Mouse (Mus musculus): ENCODE measurements around the gene Vpreb2. TPM values are rescaled to one million over a fixed set of nuclear protein-coding genes. Genes with fewer than 3 reads are reported as not detected.

The Vpreb2 gene
- not detected in 2 replicates for polyA plus RNA-seq (2014; fragmentation: Nextera tagmentation; extraction: Ambion mirVana)

- WGBS: 34% methylated on average over 1 of the region's 1 CpGs
- H3K9ac ChIP-seq (replicated peaks; ENCODE audit: low read length): no peak within 1 kb of the TSS
- H3K9me3 ChIP-seq (ENCODE audit: control insufficient read depth, low read length): no peaks in the 10 kb centered on the region
- no peaks in the 10 kb centered on the region for H3K27me3 ChIP-seq (ENCODE audit: control insufficient read depth, insufficient read depth, low read length)
- H3K36me3 ChIP-seq (ENCODE audit: control insufficient read depth, insufficient read depth, low read length): no peaks in the 10 kb centered on the region
- no peak within 1 kb of the TSS for H3K4me2 ChIP-seq (ENCODE audit: low read length)
- no peak within 1 kb of the TSS for H3K27ac ChIP-seq (replicated peaks; ENCODE audit: low read depth, low read length)
- ATAC-seq (ENCODE audit: low FRiP score, low TSS enrichment) (no peak), DNase-seq (no peak)
- H3K4me1 ChIP-seq (ENCODE audit: control insufficient read depth, insufficient read depth, low read length): no peaks in the 10 kb centered on the region
- no peak within 1 kb of the TSS for H3K4me3 ChIP-seq (replicated peaks; ENCODE audit: low read depth, low read length)
These were observed at the start of gene Vpreb2 for GRCm38 (mm10) chr16:17980128-17980527. TSS of gene Vpreb2 (plus strand) at chr16:17980428.

- ATAC-seq (ENCODE audit: low FRiP score, low TSS enrichment): no peak
- Histone ChIP-seq H3K36me3 (ENCODE audit: control insufficient read depth, insufficient read depth, low read length) (no peaks in the 10 kb centered on the region), H3K4me1 (ENCODE audit: control insufficient read depth, insufficient read depth, low read length) (0 out of 2 replicates have a peak, but pooled peaks cover 9% of the 10 kb centered on the region), H3K27ac (replicated peaks; ENCODE audit: low read depth, low read length) (no peak overlapping the region), H3K9ac (replicated peaks; ENCODE audit: low read length) (no peak overlapping the region), H3K4me2 (ENCODE audit: low read length) (no peak overlapping the region), H3K27me3 (ENCODE audit: control insufficient read depth, insufficient read depth, low read length) (no peaks in the 10 kb centered on the region), H3K9me3 (ENCODE audit: control insufficient read depth, low read length) (no peaks in the 10 kb centered on the region), H3K4me3 (replicated peaks; ENCODE audit: low read depth, low read length) (no peak overlapping the region)
- 75% methylated on average over 5 of the region's 5 CpGs for WGBS
- no peak for DNase-seq
These were observed 48.2 kb upstream of the Vpreb2 start for GRCm38 (mm10) chr16:17931906-17932460.

GRCm38 (mm10) chr16:17933594-17934444 lies 46.4 kb upstream of the Vpreb2 start:
- H3K4me1 ChIP-seq (ENCODE audit: control insufficient read depth, insufficient read depth, low read length): 0 out of 2 replicates have a peak, but pooled peaks cover 2% of the 10 kb centered on the region
- H3K36me3 ChIP-seq (ENCODE audit: control insufficient read depth, insufficient read depth, low read length): no peaks in the 10 kb centered on the region
- no peak overlapping the region for H3K9ac ChIP-seq (replicated peaks; ENCODE audit: low read length)
- no peaks in the 10 kb centered on the region for H3K9me3 ChIP-seq (ENCODE audit: control insufficient read depth, low read length)
- 70% methylated on average over 9 of the region's 9 CpGs for WGBS
- DNase-seq: no peak
- no peak for ATAC-seq (ENCODE audit: low FRiP score, low TSS enrichment)
- no peak overlapping the region for H3K27ac ChIP-seq (replicated peaks; ENCODE audit: low read depth, low read length)
- H3K27me3 ChIP-seq (ENCODE audit: control insufficient read depth, insufficient read depth, low read length): no peaks in the 10 kb centered on the region
- no peak overlapping the region for H3K4me2 ChIP-seq (ENCODE audit: low read length)
- H3K4me3 ChIP-seq (replicated peaks; ENCODE audit: low read depth, low read length): no peak overlapping the region

- Histone ChIP-seq H3K4me3 (replicated peaks; ENCODE audit: low read depth, low read length) (no peak overlapping the region), H3K9ac (replicated peaks; ENCODE audit: low read length) (no peak overlapping the region), H3K27me3 (ENCODE audit: control insufficient read depth, insufficient read depth, low read length) (no peaks in the 10 kb centered on the region), H3K4me1 (ENCODE audit: control insufficient read depth, insufficient read depth, low read length) (no peaks in the 10 kb centered on the region), H3K36me3 (ENCODE audit: control insufficient read depth, insufficient read depth, low read length) (no peaks in the 10 kb centered on the region), H3K9me3 (ENCODE audit: control insufficient read depth, low read length) (no peaks in the 10 kb centered on the region), H3K4me2 (ENCODE audit: low read length) (no peak overlapping the region), H3K27ac (replicated peaks; ENCODE audit: low read depth, low read length) (no peak overlapping the region)
- ATAC-seq (ENCODE audit: low FRiP score, low TSS enrichment) (no peak), DNase-seq (no peak)
- WGBS: 74% methylated on average over 3 of the region's 3 CpGs
These were observed 45.8 kb upstream of the Vpreb2 start for GRCm38 (mm10) chr16:17934445-17934910.

GRCm38 (mm10) chr16:17936776-17937175 lies 43.5 kb upstream of the Vpreb2 start:
- Histone ChIP-seq H3K36me3 (ENCODE audit: control insufficient read depth, insufficient read depth, low read length) (no peaks in the 10 kb centered on the region), H3K27me3 (ENCODE audit: control insufficient read depth, insufficient read depth, low read length) (no peaks in the 10 kb centered on the region), H3K4me2 (ENCODE audit: low read length) (no peak overlapping the region), H3K27ac (replicated peaks; ENCODE audit: low read depth, low read length) (no peak overlapping the region), H3K9me3 (ENCODE audit: control insufficient read depth, low read length) (no peaks in the 10 kb centered on the region), H3K4me1 (ENCODE audit: control insufficient read depth, insufficient read depth, low read length) (no peaks in the 10 kb centered on the region), H3K4me3 (replicated peaks; ENCODE audit: low read depth, low read length) (no peak overlapping the region), H3K9ac (replicated peaks; ENCODE audit: low read length) (no peak overlapping the region)
- DNase-seq (no peak), ATAC-seq (ENCODE audit: low FRiP score, low TSS enrichment) (no peak)
- 83% methylated on average over 10 of the region's 10 CpGs for WGBS

- no peaks in the 10 kb centered on the region for H3K36me3 ChIP-seq (ENCODE audit: control insufficient read depth, insufficient read depth, low read length)
- no peak overlapping the region for H3K9ac ChIP-seq (replicated peaks; ENCODE audit: low read length)
- WGBS: 83% methylated on average over 7 of the region's 7 CpGs
- H3K27me3 ChIP-seq (ENCODE audit: control insufficient read depth, insufficient read depth, low read length): no peaks in the 10 kb centered on the region
- H3K27ac ChIP-seq (replicated peaks; ENCODE audit: low read depth, low read length): no peak overlapping the region
- H3K4me3 ChIP-seq (replicated peaks; ENCODE audit: low read depth, low read length): no peak overlapping the region
- no peaks in the 10 kb centered on the region for H3K9me3 ChIP-seq (ENCODE audit: control insufficient read depth, low read length)
- no peak overlapping the region for H3K4me2 ChIP-seq (ENCODE audit: low read length)
- DNase-seq: no peak
- H3K4me1 ChIP-seq (ENCODE audit: control insufficient read depth, insufficient read depth, low read length): no peaks in the 10 kb centered on the region
- ATAC-seq (ENCODE audit: low FRiP score, low TSS enrichment): no peak
These were observed 42.0 kb upstream of the Vpreb2 start for GRCm38 (mm10) chr16:17938187-17938586.

GRCm38 (mm10) chr16:17938821-17939220 lies 41.4 kb upstream of the Vpreb2 start:
- H3K9ac ChIP-seq (replicated peaks; ENCODE audit: low read length): no peak overlapping the region
- ATAC-seq (ENCODE audit: low FRiP score, low TSS enrichment) (peak; percentile 60; the same call in 1 of the 2 replicates), DNase-seq (peak; percentile 74)
- no peaks in the 10 kb centered on the region for H3K36me3 ChIP-seq (ENCODE audit: control insufficient read depth, insufficient read depth, low read length)
- H3K4me2 ChIP-seq (ENCODE audit: low read length): no peak overlapping the region
- no peaks in the 10 kb centered on the region for H3K9me3 ChIP-seq (ENCODE audit: control insufficient read depth, low read length)
- no peak overlapping the region for H3K4me3 ChIP-seq (replicated peaks; ENCODE audit: low read depth, low read length)
- H3K4me1 ChIP-seq (ENCODE audit: control insufficient read depth, insufficient read depth, low read length): no peaks in the 10 kb centered on the region
- no peaks in the 10 kb centered on the region for H3K27me3 ChIP-seq (ENCODE audit: control insufficient read depth, insufficient read depth, low read length)
- H3K27ac ChIP-seq (replicated peaks; ENCODE audit: low read depth, low read length): no peak overlapping the region
- WGBS: 8% methylated on average over 7 of the region's 7 CpGs

- no peak overlapping the region for H3K9ac ChIP-seq (replicated peaks; ENCODE audit: low read length)
- H3K27ac ChIP-seq (replicated peaks; ENCODE audit: low read depth, low read length): no peak overlapping the region
- WGBS: 57% methylated on average over 9 of the region's 9 CpGs
- H3K4me2 ChIP-seq (ENCODE audit: low read length): no peak overlapping the region
- H3K36me3 ChIP-seq (ENCODE audit: control insufficient read depth, insufficient read depth, low read length): no peaks in the 10 kb centered on the region
- H3K27me3 ChIP-seq (ENCODE audit: control insufficient read depth, insufficient read depth, low read length): no peaks in the 10 kb centered on the region
- H3K9me3 ChIP-seq (ENCODE audit: control insufficient read depth, low read length): no peaks in the 10 kb centered on the region
- DNase-seq: no peak
- no peak overlapping the region for H3K4me3 ChIP-seq (replicated peaks; ENCODE audit: low read depth, low read length)
- ATAC-seq (ENCODE audit: low FRiP score, low TSS enrichment): no peak
- H3K4me1 ChIP-seq (ENCODE audit: control insufficient read depth, insufficient read depth, low read length): no peaks in the 10 kb centered on the region
These were observed 40.9 kb upstream of the Vpreb2 start for GRCm38 (mm10) chr16:17939255-17939751.
